Mouse (Mus musculus) erythroblast, adult 5-6 weeks (primary cell): Measurements from ENCODE around the gene Ankk1. TPM values are rescaled to one million over a fixed set of nuclear protein-coding genes. Genes with fewer than 3 reads are reported as not detected.

Experiments
- total RNA-seq, 2 experiments: library from RNA; stranded (forward) in 1 of 2; stranded (reverse) in 1 of 2; fragments of 150-400 nt in 1 of 2; fragments of 200-764, 138-1000 nt in 1 of 2; gene quantifications; 2 replicates each; pipeline versions ENCODE4 v1.2.3 to v1.2.4; 2015 to 2017; ENCODE audit warnings: low replicate concordance in 2 of 2

Gene Ankk1
- total RNA-seq, 2 experiments from 2014 or later: not detected

Other genes with a start within 250 kb of the Ankk1 start
- not detected in 2 replicates for gene Gm4894, start 176.5 kb downstream of the Ankk1 start, total RNA-seq (2015; ENCODE audit: low replicate concordance)
- gene Gm4894, start 176.5 kb downstream of the Ankk1 start, total RNA-seq (2017; ENCODE audit: low replicate concordance): not detected in 2 replicates
- not detected in 2 replicates for gene Drd2, start 86.4 kb downstream of the Ankk1 start, total RNA-seq (2015; ENCODE audit: low replicate concordance)
- gene Drd2, start 86.4 kb downstream of the Ankk1 start, total RNA-seq (2017; ENCODE audit: low replicate concordance): not detected in 2 replicates
- 1.3 TPM in 1 of 2 replicates, not detected in the other for gene Ttc12, start 59.2 kb upstream of the Ankk1 start, total RNA-seq (2015; ENCODE audit: low replicate concordance)
- gene Ttc12, start 59.2 kb upstream of the Ankk1 start, total RNA-seq (2017; ENCODE audit: low replicate concordance): not detected in 2 replicates